Comparison of ENCODE assay signal across 10 mouse cellular contexts in the genomic region with DNA sequence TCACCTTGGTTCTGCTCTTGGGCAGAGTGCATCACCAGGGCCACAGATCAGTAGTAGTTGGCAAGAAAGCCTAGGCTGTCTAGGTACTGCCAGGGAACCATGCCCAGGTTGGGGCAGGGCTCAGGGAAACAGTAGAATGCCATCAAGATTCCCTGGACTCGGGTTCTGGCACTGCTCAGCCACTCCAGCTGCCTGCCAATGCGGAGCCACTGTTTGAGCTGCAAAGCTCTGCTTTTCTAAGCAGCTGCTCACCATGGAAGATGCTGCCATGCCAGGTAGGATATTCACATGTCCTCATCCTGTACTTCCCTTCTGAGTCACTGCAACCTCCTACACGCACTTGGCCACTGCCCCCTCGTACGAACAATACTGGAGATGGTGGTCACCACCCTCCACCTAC. TPM values are rescaled to one million over a fixed set of nuclear protein-coding genes. Genes with fewer than 3 reads are reported as not detected.
DNase-seq lines count a peak whose midpoint lies in the region; ATAC-seq and TF ChIP-seq lines count a peak whose summit lies in the region.
"Had no signal": no experiment of that assay in that cellular context is flagged by ENCODE, and none has a peak within 500 bp of the region (broad histone marks: within the 10 kb centered on the region; RNA-seq: fewer than 3 reads in every experiment).

No protein-coding gene starts in this region.

- H3K4me3 ChIP-seq in hindbrain, postnatal 0 days (ENCODE audit: low read length): no peak overlapping the region
- no peak overlapping the region for H3K4me3 ChIP-seq in hindbrain, embryonic 13.5 days
- no peak overlapping the region for H3K4me3 ChIP-seq in heart, embryonic 13.5 days

- no peak overlapping the region for H3K27ac ChIP-seq in hindbrain, postnatal 0 days
- no peak overlapping the region for H3K27ac ChIP-seq in hindbrain, embryonic 13.5 days
- no peak overlapping the region for H3K27ac ChIP-seq in heart, embryonic 13.5 days (replicated peaks)

- no peak overlapping the region for H3K4me2 ChIP-seq in hindbrain, postnatal 0 days (ENCODE audit: low read depth, low read length)
- no peak overlapping the region for H3K4me2 ChIP-seq in hindbrain, embryonic 13.5 days
- H3K4me2 ChIP-seq in heart, embryonic 13.5 days: no peak overlapping the region

- no peak for TF ChIP-seq CTCF in hindbrain, postnatal 0 days (IDR thresholded peaks at IDR 0.05; ENCODE audit: low read depth)

- no peaks in the 10 kb centered on the region for H3K36me3 ChIP-seq in hindbrain, postnatal 0 days (ENCODE audit: insufficient read depth, low read length)
- H3K36me3 ChIP-seq in hindbrain, embryonic 13.5 days: peaks cover 3% of the 10 kb centered on the region; the same call in 1 of the 2 replicates
- H3K36me3 ChIP-seq in heart, embryonic 13.5 days: no peaks in the 10 kb centered on the region

- 79% methylated on average over 5 of the region's 5 CpGs for WGBS in hindbrain, postnatal 0 days
- 92% methylated on average over 5 of the region's 5 CpGs for WGBS in hindbrain, embryonic 13.5 days
- 83% methylated on average over 5 of the region's 5 CpGs for WGBS in heart, embryonic 13.5 days

- no peaks in the 10 kb centered on the region for H3K27me3 ChIP-seq in hindbrain, postnatal 0 days (ENCODE audit: insufficient read depth, low read length)
- H3K27me3 ChIP-seq in hindbrain, embryonic 13.5 days: no peaks in the 10 kb centered on the region
- H3K27me3 ChIP-seq in heart, embryonic 13.5 days (replicated peaks): no peaks in the 10 kb centered on the region

- H3K9me3 ChIP-seq in hindbrain, postnatal 0 days (ENCODE audit: low read length): no peaks in the 10 kb centered on the region
- H3K9me3 ChIP-seq in hindbrain, embryonic 13.5 days: no peaks in the 10 kb centered on the region
- H3K9me3 ChIP-seq in heart, embryonic 13.5 days: no peaks in the 10 kb centered on the region

- H3K4me1 ChIP-seq in hindbrain, postnatal 0 days (ENCODE audit: insufficient read depth, low read length): peaks cover 16% of the 10 kb centered on the region
- peaks cover 33% of the 10 kb centered on the region for H3K4me1 ChIP-seq in hindbrain, embryonic 13.5 days (replicated peaks)
- peaks cover 33% of the 10 kb centered on the region for H3K4me1 ChIP-seq in heart, embryonic 13.5 days

- no peak for ATAC-seq in hindbrain, postnatal 0 days
- no peak for ATAC-seq in hindbrain, embryonic 13.5 days (ENCODE audit: low FRiP score)
- no peak for ATAC-seq in heart, embryonic 13.5 days (ENCODE audit: extremely low read depth, insufficient number of reproducible peaks, low FRiP score, low TSS enrichment)
- ATAC-seq: inflammation-experienced regulatory T-cells, adult 6 months had no signal

- H3K9ac ChIP-seq in hindbrain, postnatal 0 days (replicated peaks; ENCODE audit: low read length): no peak overlapping the region
- H3K9ac ChIP-seq in hindbrain, embryonic 13.5 days: no peak overlapping the region
- 0 out of 2 replicates have a peak overlapping the region, but pooled peaks have one; percentile 37 for H3K9ac ChIP-seq in heart, embryonic 13.5 days

- peak; percentile 17 for DNase-seq in hindbrain, postnatal 0 days (ENCODE audit: low spot score)
- DNase-seq in urinary bladder, postnatal 14 days (ENCODE audit: low spot score): peak; percentile 29
- no peak for DNase-seq in urinary bladder, postnatal 10 days (ENCODE audit: low spot score)
- peak; percentile 49 for DNase-seq in telencephalon, adult 2 months (ENCODE audit: low read depth, low spot score)
- DNase-seq in embryo, embryonic 9.5 days (ENCODE audit: extremely low spot score): no peak
- no peak for DNase-seq in ovary, postnatal 36 days (ENCODE audit: low spot score)
- DNase-seq: lung, adult 18-20 months had no signal

RNA-seq across cellular contexts. Expression of a gene that starts 4.7 kb away (rescaled TPM):
- 35.1 and 41.4 TPM in 2 replicates for total RNA-seq in hindbrain, postnatal 0 days (2014; rRNA removed)
- 19.0 and 20.1 TPM in 2 replicates for polyA plus RNA-seq in hindbrain, postnatal 0 days (2015; fragmentation: Nextera tagmentation; extraction: Ambion mirVana)
- polyA plus RNA-seq in hindbrain, embryonic 13.5 days (2015; fragmentation: Nextera tagmentation; extraction: Ambion mirVana): 20.4 and 21.6 TPM in 2 replicates
- polyA plus RNA-seq in heart, embryonic 13.5 days (2015; fragmentation: Nextera tagmentation; extraction: Ambion mirVana): 9.3 and 10.6 TPM in 2 replicates

RNA-seq across cellular contexts. Expression of a gene that starts 28.5 kb away (rescaled TPM):
- 5.6 and 7.2 TPM in 2 replicates for total RNA-seq in hindbrain, postnatal 0 days (2014; rRNA removed)
- polyA plus RNA-seq in hindbrain, postnatal 0 days (2015; fragmentation: Nextera tagmentation; extraction: Ambion mirVana): 4.4 and 5.0 TPM in 2 replicates
- polyA plus RNA-seq in hindbrain, embryonic 13.5 days (2015; fragmentation: Nextera tagmentation; extraction: Ambion mirVana): 0.56 and 0.77 TPM in 2 replicates
- polyA plus RNA-seq in heart, embryonic 13.5 days (2015; fragmentation: Nextera tagmentation; extraction: Ambion mirVana): 0.13 and 0.15 TPM in 2 replicates
- polyA plus RNA-seq: inflammation-experienced regulatory T-cells, adult 6 months had no signal

RNA-seq across cellular contexts. Expression of a gene that starts 36.1 kb away (rescaled TPM):
- total RNA-seq in hindbrain, postnatal 0 days (2014; rRNA removed): 0.61 and 0.68 TPM in 2 replicates
- polyA plus RNA-seq in hindbrain, postnatal 0 days (2015; fragmentation: Nextera tagmentation; extraction: Ambion mirVana): 0.30 and 0.72 TPM in 2 replicates
- polyA plus RNA-seq in hindbrain, embryonic 13.5 days (2015; fragmentation: Nextera tagmentation; extraction: Ambion mirVana): 0.09 TPM in 1 of 2 replicates, not detected in the other
- 0.06 TPM in 1 of 2 replicates, not detected in the other for polyA plus RNA-seq in heart, embryonic 13.5 days (2015; fragmentation: Nextera tagmentation; extraction: Ambion mirVana)
- polyA plus RNA-seq: inflammation-experienced regulatory T-cells, adult 6 months had no signal

RNA-seq across cellular contexts. Expression of a gene that starts 36.1 kb away (rescaled TPM):
- total RNA-seq in hindbrain, postnatal 0 days (2014; rRNA removed): 90.6 and 99.7 TPM in 2 replicates
- polyA plus RNA-seq in hindbrain, postnatal 0 days (2015; fragmentation: Nextera tagmentation; extraction: Ambion mirVana): 69.7 and 76.3 TPM in 2 replicates
- 57.1 and 58.9 TPM in 2 replicates for polyA plus RNA-seq in hindbrain, embryonic 13.5 days (2015; fragmentation: Nextera tagmentation; extraction: Ambion mirVana)
- polyA plus RNA-seq in heart, embryonic 13.5 days (2015; fragmentation: Nextera tagmentation; extraction: Ambion mirVana): 60.4 and 62.1 TPM in 2 replicates

Comparison
In these comparisons a context has a peak if more than half of its experiments do, and no peak if none do; other contexts are left out.
1. DNase-seq: peak in hindbrain, postnatal 0 days (single experiment), urinary bladder, postnatal 14 days (single experiment) and telencephalon, adult 2 months (single experiment); none in urinary bladder, postnatal 10 days (single experiment), embryo, embryonic 9.5 days (single experiment) and ovary, postnatal 36 days (single experiment).